Mouse (Mus musculus) spleen, postnatal 36 days (tissue): ENCODE data around the gene Uspl1.
A peak's percentile ranks its signal among the peaks of the same experiment; 100 is the strongest.

Experiments used
- DNase-seq, 2 experiments: peaks; one replicate each; pipeline ENCODE4 v3.0.0; 2022; ENCODE audit warnings: low spot score in 2 of 2, mixed read lengths in 1 of 2

The Uspl1 gene

DNA sequence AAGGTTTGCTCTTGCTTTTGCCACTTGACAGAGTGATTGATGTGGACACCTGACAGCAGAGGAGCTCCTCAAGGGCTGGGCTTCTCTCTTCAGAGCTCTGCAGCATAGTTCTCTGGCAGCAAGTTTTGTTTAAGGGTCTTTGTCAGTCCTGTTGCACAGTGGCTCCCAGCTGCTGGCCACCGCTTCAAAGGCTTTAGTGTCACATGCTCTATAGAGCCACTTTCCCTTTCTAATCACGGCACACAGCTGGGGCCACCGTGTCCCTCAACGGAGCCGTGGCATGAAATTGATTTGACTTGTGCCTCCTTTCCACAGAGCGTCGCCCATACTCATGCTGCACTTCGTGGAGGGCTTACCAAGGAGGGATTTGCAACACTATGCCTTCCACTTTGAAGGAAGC, 25.2 kb downstream of the Uspl1 start:
- no peak for DNase-seq

DNA sequence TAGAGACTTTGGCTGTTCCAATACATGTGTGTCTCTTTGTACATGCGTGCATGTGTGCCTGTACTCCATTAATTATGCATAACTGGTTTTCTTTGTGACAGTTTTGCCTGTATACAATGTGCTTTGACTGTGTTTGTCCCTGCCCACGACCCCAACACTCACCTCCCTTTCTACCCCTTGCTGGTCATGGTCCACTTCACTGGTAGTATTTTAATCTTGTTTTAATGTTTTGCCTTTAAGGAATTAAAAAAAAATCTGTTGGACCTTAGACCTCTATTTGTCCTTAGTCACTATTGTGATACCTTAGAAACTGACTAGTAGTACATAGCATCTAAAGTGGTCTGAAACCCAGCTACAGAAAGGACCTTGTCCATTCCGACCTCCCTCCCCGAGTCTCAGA, 26.9 kb downstream of the Uspl1 start:
- no peak for DNase-seq

DNA sequence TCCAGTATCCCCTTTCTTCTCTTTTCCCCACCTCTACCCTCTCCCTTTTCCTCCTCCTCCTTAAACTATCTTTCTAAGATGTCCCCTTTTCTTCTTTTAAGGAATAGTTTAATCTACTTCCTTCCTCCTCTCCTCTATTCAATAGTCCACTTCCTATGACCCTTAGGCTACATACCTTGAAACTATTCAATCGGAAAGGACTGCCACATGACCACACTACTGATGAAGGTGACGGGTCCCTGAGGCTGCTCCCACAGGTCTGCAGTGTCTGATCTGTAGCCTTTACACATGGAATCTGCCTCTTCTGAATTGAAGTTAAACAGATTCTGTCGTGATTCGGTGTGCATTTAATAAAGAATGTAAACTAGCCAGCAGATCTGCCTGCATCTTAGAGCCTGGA, 28.7 kb downstream of the Uspl1 start:
- no peak for DNase-seq

DNA sequence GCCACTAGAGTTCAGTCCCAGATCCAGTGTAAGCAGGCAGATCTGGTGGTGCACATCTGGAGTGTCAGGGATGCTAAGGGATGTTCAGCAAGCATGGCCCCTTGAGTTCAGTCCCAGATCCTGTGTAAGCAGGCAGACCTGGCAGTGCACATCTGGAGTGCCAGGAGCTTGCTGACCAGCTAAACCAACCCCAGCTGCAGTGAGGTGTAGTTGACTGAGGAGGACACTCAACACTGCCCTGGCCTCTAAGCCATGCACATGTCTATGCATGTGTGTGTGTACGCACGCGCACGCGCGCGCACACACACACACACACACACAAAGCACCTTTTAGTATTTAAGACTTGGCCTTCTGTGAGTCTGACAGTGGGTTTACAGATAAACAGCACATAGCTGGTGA, 31.4 kb downstream of the Uspl1 start:
- no peak for DNase-seq

DNA sequence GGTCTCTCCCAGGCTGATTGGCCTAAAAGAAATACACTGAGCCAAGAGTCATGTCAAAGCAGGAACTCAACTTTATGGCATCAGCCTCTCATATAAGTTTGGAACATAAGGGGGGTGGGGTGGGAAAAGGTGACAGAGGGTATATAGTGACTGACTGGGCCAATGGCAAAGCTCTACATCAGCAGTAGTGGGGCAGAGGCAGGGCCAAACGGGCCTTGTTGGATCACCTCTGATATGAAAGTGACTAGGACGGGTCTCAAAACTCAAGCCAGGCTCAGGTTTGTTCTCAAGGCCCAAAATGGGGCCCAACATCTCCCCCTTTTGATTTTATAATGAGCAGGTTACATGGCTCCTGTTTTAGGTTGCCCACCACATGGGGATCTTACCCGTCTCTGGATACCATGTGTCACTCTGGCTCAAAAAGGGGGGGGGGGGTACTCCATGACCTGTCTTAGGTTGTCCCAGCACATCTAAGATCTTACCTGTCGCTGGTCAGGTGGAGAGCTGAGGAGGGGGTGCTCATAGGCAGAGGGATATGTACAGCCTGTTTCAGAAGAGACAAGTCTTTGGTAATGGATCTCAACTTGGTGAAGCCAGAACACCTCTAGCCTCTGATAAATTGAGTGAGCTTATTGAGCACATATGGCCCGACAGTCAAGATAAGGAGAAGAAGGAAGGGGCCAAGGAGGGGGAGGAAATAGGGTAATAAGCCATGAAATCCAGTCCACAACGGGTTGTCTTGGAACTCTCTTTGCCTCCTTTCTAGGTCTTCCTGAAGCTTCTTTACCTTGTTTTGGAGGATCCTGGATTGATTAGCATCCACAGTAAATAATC, 33.6 kb downstream of the Uspl1 start:
- no peak for DNase-seq

DNA sequence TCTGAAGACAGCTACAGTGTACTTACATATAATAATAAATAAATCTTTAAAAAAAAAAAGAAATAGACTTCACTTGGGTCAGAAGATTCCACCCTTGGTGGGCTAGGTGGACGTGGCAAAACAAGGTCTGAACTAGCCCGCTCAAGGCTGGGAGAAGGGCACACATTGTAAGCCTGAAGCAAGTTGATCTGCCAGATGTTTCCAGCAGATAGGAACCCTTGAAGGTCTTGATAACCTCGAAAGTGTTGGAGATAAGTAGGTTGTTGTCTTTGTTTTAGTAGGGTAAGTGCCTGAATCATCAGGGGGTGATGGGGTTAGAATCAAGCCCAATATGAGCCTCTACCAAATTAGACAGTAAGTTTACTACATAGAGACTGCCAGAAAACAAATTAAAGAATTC, 35.3 kb downstream of the Uspl1 start:
- DNase-seq, result no peak

DNA sequence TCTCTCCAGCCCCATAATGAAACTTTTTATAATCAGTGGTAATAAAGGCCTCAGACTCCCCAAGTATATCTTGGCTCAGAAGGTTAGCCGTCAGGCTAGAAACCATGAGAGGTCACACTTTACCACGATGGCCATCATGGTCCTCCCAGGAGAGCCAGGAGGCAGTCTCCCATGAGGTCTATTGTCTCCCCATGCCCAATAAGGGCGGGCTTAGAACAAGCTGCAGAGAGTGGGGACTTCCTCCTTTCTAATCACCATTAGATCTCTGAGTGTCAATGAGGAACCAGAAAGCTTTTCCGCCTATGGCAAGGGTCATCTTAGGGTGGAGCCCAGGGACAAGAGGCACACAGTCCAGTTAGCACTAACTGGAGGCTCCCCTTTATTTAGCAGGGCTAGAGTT, 37.2 kb downstream of the Uspl1 start:
- no peak for DNase-seq

DNA sequence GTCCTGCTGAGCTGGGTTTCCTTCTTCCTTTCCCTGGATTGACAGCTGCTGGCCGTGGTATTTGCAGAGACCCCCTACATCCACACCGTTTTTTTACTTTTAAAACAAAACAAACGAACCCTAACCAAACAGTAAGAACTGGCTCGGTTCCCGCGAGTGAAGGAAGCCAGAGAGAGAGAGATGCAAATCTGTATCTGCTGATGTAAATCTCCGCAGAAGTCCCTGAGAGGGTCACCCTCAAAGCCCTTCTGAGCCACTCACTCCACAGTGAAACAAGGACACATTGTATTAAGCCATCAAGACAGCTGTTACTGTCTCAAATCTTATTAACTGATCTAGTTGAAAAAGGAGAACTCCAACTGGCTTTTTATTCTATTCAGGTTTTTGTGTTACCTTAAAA, 40.5 kb downstream of the Uspl1 start:
- peak; percentile 37 to 40 for DNase-seq

DNA sequence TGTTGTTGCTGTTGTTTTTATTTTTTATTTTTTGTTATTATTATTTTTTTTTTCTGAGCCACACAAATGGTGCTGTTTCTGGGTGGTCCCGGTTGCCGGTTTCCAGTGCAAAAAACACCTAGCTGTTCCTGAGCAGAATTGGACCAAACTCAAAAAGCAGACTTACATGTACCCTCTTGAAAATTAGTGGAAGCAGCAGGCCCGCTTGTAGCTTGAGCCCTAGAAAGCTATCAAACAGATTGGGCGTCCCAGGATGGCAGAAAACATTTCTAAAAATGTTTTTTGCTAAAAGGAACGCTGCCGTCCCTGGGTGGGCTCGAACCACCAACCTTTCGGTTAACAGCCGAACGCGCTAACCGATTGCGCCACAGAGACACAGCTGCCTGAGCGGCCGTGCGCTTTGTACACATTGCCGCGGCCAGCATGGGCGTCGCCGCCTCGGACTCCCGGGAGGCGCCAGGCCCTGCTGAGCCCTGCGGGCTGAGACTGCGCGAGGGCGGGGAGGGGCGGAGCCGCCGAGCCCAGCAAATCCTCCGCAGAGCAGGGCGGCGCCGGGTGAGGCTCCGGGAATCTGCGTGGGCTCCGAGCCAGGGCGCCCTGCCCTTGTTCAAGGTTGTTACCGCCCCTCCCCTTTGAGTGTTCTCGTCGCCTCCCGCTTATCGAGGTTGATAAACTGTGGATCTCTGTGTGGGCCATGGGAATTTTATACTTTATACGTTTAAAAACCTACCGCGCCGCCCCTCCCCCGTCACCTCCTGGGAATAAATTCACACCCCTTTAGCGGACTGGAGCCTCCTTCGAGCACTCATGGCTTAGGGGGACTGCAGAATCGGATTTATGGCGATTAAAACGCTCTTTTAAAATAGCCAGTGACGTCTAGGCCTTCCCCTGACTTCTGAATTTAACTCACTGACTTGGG, 44.8 kb downstream of the Uspl1 start:
- DNase-seq, result peak; percentile 96 to 97

DNA sequence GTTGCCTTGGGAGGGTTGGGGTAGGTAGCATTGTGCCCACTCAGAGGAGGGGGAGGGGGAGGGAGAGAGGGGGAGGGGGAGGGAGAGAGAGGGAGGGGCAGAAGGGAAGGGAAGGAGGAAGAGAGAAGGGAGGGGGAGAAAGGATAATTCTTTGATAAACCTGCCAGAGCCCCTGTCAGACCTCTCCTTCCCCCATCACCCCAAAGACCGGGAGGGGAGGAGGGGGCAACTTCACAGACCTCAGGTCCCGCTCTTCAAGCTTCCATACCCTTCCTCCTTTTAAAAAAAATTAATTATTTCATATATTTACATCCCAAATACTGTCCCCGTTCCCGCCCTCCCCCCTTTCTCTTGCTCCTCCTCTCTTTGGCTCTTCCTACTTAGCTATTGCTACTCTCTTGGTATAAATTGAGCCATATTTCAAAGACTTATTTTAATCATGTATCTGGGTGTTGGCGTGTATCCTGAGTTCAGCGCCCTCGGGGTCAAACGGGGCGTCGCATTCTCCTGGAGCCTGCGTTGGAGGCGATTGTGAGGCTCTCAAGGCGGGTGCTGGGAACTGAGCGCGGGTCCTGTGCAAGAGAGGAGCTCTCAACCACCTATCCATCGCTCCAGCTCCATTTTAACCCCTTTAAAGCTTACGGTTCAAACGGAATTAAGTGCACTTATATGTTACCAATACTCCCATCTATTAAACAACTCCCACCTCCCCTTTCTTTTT, 45.6 kb downstream of the Uspl1 start:
- no peak for DNase-seq

DNA sequence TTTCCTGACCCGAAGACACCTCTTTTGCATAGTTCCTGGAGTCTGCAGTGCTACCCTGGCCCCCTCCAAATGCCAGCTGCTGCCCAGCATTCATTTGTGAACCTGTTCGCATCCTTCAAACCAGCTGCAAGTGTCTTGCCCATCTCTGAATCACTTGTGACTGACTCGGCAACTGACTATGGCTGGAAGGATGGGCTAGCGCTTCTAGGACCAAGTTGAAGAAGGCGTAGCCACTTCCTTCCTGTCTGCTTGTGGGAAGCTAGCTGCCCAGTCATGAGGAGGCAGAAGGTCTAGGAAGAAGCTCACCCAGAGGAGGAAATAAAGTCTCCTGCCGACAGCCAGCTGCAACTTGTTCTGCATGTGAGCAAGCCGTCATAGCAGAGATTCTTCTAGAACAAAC, 50.9 kb downstream of the Uspl1 start:
- peak; percentile 56 to 59 for DNase-seq

DNA sequence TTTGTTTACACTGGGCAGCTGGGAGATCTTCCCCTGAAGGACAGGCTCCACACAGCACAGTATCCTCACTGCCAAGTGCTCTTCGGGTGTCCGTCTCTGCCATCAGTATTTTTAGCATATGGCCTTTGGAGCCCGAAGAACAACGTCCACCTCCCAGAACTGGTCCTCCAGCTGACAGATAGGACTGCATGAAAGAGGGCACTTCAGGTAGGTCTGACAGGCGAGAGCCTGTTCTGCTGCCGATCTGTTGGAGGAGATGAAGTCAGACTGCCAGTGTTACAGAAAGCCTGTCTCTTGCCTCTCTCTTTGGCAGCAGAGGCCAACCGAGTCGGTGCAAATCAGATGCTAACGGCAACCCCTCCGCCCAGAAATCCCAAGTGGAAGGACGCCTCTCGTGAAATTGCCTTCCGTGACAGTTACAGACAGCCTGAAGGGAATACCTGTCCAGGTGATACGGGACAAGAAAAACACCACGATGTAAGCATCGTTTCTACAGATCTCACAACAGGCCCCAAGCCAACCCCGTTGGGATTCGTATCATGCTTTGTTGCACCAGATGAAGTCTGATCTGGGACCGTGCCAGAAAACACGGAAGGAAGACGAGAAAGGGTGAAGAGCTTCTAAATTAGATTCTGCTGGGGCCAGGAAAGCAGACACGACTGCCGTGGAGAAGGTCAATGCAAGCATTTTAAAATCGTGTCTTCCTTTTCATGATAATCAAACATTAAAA, 53.2 kb downstream of the Uspl1 start:
- no peak for DNase-seq

DNA sequence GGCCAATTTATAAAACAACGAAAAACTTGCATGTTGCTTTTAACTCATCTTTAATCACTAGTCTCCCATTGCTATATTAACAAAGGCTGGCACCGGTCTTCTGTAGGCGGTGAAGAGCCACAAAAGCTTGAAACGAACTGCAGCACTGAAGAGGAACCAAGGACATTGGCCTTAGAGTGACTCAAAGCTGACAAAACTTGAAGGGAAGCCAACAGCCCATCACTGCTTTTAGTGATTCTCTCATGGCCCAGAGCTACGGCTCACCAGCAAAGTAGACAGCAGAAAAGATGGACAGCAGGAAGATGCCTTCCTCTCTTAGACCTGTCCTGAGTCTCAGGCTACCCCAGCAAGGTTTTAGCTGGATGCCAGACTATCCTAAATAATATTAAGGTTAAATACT, 58.3 kb downstream of the Uspl1 start:
- no peak for DNase-seq

DNA sequence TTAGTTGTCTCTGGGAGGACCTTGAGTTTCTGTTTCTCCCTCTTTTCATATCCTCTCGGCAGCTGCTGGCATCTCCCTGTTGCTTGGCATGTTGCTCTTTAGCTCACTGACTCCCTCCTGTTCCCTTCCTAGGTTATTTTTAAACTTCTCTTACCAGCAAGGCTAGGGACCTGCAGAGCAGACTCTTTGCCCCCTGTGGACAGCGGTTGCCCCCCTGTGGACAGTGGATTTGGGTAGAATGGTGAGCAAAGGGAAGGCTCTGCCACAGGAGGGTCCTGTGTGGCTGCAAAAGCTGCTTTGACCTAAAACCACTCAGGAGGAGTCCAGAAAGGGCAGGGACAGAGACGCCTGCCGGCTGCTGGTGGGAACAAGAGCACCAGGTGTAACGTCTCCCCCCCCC, 58.9 kb downstream of the Uspl1 start:
- DNase-seq, result no peak

DNA sequence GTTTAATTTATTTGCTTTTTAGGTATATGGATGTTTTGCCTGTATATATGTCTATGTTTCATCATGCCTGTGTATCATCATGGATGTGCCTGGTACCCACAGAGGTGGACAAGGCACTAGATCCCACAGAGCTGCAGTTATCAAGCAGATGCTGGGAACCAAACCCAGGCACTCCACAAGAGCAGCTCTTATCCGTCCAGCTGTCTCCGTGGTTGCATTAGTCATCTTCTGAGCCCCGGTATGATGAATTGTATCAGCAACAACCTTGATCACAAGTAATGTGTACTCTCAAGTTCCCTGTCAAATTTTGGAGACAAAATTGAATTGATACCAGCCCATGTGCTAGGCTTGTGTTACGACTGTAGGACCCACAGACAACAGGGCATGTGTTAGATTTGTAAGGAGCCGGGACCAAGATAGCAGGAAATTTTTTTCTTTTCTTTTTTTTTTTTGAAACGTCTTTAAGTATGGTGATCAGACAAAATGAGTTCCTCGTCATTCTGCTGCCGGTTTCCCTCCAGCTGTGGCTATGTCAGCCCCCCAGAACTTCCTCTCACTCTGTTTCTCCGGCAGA, 61.3 kb downstream of the Uspl1 start:
- no peak for DNase-seq

DNA sequence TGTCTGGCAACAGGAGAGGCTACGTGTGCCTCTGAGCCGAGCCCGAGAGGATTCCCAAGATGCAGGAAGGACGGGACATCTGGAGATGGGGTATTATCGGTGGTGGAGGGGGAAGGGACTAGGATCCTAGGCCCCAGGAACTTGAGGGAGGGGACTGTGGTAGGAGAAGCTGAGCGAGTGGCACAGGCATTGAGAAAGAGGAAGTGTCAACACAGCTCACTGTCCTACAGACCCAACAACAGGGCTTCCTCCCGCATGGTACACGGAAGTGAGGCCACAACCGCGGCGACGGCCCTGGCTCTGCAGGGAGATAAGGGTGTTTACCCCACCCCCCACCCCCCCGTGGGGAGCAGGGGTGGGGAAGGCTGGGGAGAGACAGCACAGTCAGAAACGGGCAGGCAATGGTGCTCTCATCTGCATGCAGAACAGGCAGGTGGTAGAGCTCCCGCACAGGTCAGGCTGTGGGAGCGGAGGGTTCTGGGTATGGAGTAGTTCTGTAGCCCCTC, 61.9 kb downstream of the Uspl1 start:
- peak; percentile 91 to 92 for DNase-seq

DNA sequence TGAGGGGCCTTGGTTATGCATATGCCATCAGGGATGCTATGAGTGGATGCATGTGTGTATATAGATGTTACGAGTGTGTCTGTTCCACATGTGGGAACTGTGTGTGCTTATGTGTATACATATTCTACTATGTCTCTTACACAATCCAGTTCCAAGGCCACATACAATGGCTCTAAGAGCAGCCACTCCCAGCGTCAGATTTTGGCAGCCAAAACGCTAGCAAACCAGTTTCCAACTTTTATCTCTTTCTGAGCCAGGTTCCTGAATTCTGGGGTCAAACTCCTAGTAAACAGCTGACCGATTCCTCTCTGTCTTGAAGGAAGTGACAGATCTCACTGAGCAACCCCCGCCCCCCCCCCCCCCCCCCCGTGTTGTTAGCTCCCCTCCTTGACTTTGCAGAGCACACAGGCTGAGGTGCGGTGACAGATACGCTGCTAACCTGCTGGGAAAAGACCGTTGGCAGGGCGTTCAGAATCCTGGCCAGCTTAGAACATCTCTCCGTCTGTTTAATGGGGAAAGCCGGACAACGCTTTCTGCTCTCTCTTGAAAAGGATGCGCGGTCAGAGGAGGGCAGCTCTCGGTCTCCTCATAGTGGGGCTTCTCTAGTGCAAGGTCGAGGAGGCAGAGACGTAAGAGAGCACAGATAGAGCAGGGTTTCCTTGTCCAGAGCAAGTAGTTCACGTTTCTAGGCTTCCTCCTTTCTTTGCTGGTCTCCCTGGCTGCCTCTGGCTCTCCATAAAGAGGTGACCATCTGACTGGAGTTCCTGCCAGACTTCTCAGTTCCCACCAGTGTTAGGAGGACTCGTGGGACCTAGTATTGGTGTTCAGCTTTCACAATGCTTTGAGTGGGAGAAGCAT, 63.1 kb downstream of the Uspl1 start:
- no peak for DNase-seq

DNA sequence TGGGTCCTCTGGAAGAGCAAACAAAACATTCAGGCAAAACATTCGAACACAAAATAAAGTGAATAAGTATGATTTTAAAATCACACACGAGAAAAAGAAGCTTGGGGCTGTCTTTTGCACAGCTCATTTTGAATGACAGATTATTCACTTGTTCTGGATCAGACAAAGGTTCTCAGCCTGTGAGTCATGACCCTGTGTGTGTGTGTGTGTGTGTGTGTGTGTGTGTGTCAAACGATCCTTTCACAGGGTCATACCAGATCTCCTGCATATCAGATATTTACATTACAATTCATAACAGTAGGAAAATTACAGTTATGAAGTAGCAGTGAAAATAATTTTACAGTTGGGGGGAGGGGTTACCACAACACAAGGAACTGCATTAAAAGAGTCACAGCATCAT, 68.2 kb downstream of the Uspl1 start:
- DNase-seq, result no peak

DNA sequence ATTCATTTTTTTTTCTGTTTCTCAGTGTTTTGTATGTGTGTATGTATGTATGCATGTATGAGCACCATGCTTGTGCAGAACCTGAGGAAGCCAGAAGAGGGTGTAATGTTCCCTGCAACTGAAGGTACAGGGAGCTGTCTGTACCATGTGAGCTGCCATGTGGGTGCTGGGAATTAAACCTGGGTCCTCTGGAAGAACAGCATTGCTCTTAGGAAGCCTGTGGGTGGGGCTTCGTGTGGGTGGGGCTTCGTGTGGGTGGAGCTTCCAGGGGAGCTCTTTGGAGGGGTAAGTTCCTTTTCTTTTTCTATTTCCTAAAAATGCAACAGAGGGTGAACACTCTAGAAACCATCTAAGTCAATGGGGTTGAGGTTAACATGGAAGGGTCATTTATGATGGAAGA, 69.3 kb downstream of the Uspl1 start:
- DNase-seq, result no peak

DNA sequence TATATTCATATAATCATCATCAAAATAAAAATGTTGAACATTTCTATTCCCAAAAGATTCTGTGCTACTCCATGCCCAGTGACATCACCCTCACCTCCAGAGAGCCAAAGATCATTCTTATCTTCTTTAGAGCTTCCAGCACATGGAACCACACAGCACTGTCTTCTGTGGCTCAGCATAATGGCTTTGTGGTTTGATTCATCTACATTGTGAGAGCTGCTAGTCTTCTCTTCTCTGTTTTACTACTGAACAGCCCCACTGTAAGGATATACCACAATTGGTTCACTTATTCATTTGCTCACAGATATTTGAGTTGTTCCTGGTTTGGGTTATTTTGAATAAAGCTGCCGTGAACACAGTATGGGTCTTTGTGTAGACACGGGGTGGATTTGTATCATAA, 71.4 kb downstream of the Uspl1 start:
- DNase-seq, result no peak
